Mouse (Mus musculus) kidney, adult 2 months (tissue): ENCODE measurements around the gene Lmbrd2.

ENCODE experiments used
- CTCF ChIP-seq: fragments of 200-500 bp; conservative IDR thresholded peaks from 2 replicates; pipeline ENCODE4 v1.5.1; 2011; ENCODE audit warnings: low read depth, mild to moderate bottlenecking, control low read depth, low read length, moderate library complexity, mixed read lengths; ENCODE audit not compliant: insufficient read depth, insufficient read length
- POLR2A ChIP-seq: fragments of 200-500 bp; IDR thresholded peaks from one replicate; pipeline ENCODE4 v1.6.1; 2011; ENCODE audit warnings: low read depth, low read length, control low read depth

- TF ChIP-seq CTCF (no peak), POLR2A (no peak)
Measured at GRCm38 (mm10) chr15:9096865-9097264, 43.5 kb upstream of the Lmbrd2 start.
